Mouse (Mus musculus) layer of hippocampus, adult 11-12 months (tissue): Measurements from ENCODE around the gene Scgb2b18.
"Not testable (repeated sequence)": the region's sequence is repeated elsewhere in the genome, so short reads cannot be mapped to it uniquely, and the experiment has no call there.

ENCODE experiments used
- DNase-seq: peaks from one replicate; pipeline ENCODE4 v3.0.0; 2022; ENCODE audit warnings: low spot score

Gene Scgb2b18

GRCm38 (mm10) chr7:33173764-33174163 is at the start of gene Scgb2b18:
Gene Scgb2b18 (minus strand): TSS chr7:33173864.
- not testable (repeated sequence) for DNase-seq

GRCm38 (mm10) chr7:33185268-33185667 is 11.6 kb upstream of the Scgb2b18 start, which contains the start of gene Scgb1b18:
Gene Scgb1b18 (plus strand): TSS chr7:33185568.
- not testable (repeated sequence) for DNase-seq
